Mouse (Mus musculus) hindbrain, embryonic 16.5 days (tissue): Measurements from ENCODE around the gene Snrpb2. TPM values are rescaled to one million over a fixed set of nuclear protein-coding genes. Genes with fewer than 3 reads are reported as not detected.
A peak's percentile ranks its signal among the peaks of the same experiment; 100 is the strongest.

Source experiments
- ATAC-seq: fragments of 200-750 bp; cut with Nextera tagmentation; 2 replicates; pipeline ENCODE4 v1.8.0; 2017; ENCODE audit warnings: moderate TSS enrichment, moderate library complexity
- H3K27ac ChIP-seq: fragments of 300-500 bp; sonication (generic); 2 replicates; pipeline ENCODE4 v1.5.1; 2014; ENCODE audit warnings: low read depth, mild to moderate bottlenecking, control low read depth, low read length, moderate library complexity
- H3K27me3 ChIP-seq: fragments of 300-500 bp; sonication (generic); replicated peaks from 2 replicates; pipeline ENCODE4 v1.6.1; 2014; ENCODE audit warnings: low read length; ENCODE audit not compliant: control insufficient read depth, insufficient read depth
- H3K36me3 ChIP-seq: fragments of 300-500 bp; sonication (generic); 2 replicates; pipeline ENCODE4 v1.6.1; 2014; ENCODE audit warnings: mild to moderate bottlenecking, low read length, moderate library complexity, mixed read lengths; ENCODE audit not compliant: control insufficient read depth, insufficient read depth
- H3K4me1 ChIP-seq: fragments of 300-500 bp; sonication (generic); 2 replicates; pipeline ENCODE4 v1.6.1; 2014; ENCODE audit warnings: low read depth, low read length; ENCODE audit not compliant: control insufficient read depth, insufficient read depth
- H3K4me2 ChIP-seq: fragments of 300-500 bp; sonication (generic); 2 replicates; pipeline ENCODE4 v1.6.1; 2014; ENCODE audit warnings: mild to moderate bottlenecking, low read length, control low read depth, moderate library complexity
- H3K4me3 ChIP-seq: fragments of 300-500 bp; sonication (generic); 2 replicates; pipeline ENCODE4 v1.5.1; 2014; ENCODE audit warnings: mild to moderate bottlenecking, low read length, control low read depth, moderate library complexity
- H3K9ac ChIP-seq: fragments of 300-500 bp; sonication (generic); 2 replicates; pipeline ENCODE4 v1.6.1; 2014; ENCODE audit warnings: low read depth, mild to moderate bottlenecking, control low read depth, low read length, moderate library complexity
- H3K9me3 ChIP-seq: fragments of 300-500 bp; sonication (generic); 2 replicates; pipeline ENCODE4 v1.6.1; 2014; ENCODE audit warnings: mild to moderate bottlenecking, low read length, moderate library complexity; ENCODE audit not compliant: control insufficient read depth
- WGBS: fragments of 180-500 bp; shearing (Covaris S2); extraction: QIAGEN DNeasy Blood & Tissue Kit; methylation state at CpG from one replicate; pipeline ENCODE4 v1.1.7; 2014; 5-methylcytosine and 5-hydroxymethylcytosine counted together
- polyA plus RNA-seq: library from polyadenylated mRNA; unstranded; fragments of >200 nt; fragmentation: Nextera tagmentation; extraction: Ambion mirVana; gene quantifications from 2 replicates; pipeline ENCODE4 v1.2.1, GENCODE M21; 2015

The Snrpb2 gene
- polyA plus RNA-seq: 38.6 and 42.0 TPM in 2 replicates

GRCm38 (mm10) chr2:143062812-143063792 is at the start of gene Snrpb2:
TSS of gene Snrpb2 (plus strand) at chr2:143063039.
- Histone ChIP-seq H3K9me3 (no peaks in the 10 kb centered on the region), H3K36me3 (peaks cover 19% of the 10 kb centered on the region; the same call in 1 of the 2 replicates), H3K9ac (peak within 1 kb of the TSS; percentile 86), H3K27me3 (no peaks in the 10 kb centered on the region), H3K4me3 (peak within 1 kb of the TSS; percentile 92), H3K27ac (peak within 1 kb of the TSS; percentile 66), H3K4me1 (peaks cover 4% of the 10 kb centered on the region), H3K4me2 (peak within 1 kb of the TSS; percentile 88)
- ATAC-seq: peak; percentile 96
- 1% methylated on average over 55 of the region's 55 CpGs for WGBS

DNA sequence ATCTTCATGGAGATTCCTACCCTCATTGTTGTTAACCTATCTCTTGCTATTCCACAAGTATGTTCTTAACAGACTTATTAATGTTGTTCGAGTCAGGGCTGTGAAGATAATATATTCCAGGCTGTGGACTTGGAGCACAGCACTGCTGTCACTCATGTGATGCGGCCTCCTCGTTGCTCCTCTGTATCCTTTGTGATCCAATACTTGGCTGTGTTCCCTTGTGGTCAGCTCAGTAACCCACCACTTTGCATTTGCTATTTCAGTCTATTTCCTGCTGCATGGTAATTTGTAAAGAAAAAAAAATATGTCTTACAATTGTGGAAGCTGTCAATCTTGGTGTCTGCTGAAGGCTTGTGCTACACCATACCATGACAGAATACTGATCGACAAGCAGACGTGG is 49.8 kb upstream of the Snrpb2 start:
- no peak for ATAC-seq
- Histone ChIP-seq H3K9me3 (no peaks in the 10 kb centered on the region), H3K27me3 (no peaks in the 10 kb centered on the region), H3K4me1 (no peaks in the 10 kb centered on the region), H3K4me3 (no peak overlapping the region), H3K36me3 (no peaks in the 10 kb centered on the region), H3K4me2 (no peak overlapping the region), H3K9ac (no peak overlapping the region), H3K27ac (no peak overlapping the region)
- 59% methylated on average over 5 of the region's 5 CpGs for WGBS

GRCm38 (mm10) chr2:143018084-143018483 is 44.8 kb upstream of the Snrpb2 start:
- Histone ChIP-seq H3K4me2 (no peak overlapping the region), H3K4me3 (no peak overlapping the region), H3K36me3 (no peaks in the 10 kb centered on the region), H3K9ac (no peak overlapping the region), H3K27ac (no peak overlapping the region), H3K9me3 (no peaks in the 10 kb centered on the region), H3K27me3 (no peaks in the 10 kb centered on the region), H3K4me1 (no peaks in the 10 kb centered on the region; the same call in 1 of the 2 replicates)
- WGBS: 96% methylated on average over 8 of the region's 8 CpGs
- no peak for ATAC-seq

- ATAC-seq: no peak
Observed at GRCm38 (mm10) chr2:143018591-143019130, 44.2 kb upstream of the Snrpb2 start.

GRCm38 (mm10) chr2:143019727-143020126 is 43.1 kb upstream of the Snrpb2 start:
- Histone ChIP-seq H3K36me3 (no peaks in the 10 kb centered on the region), H3K27ac (no peak overlapping the region), H3K4me2 (no peak overlapping the region), H3K9ac (no peak overlapping the region), H3K9me3 (no peaks in the 10 kb centered on the region), H3K4me1 (no peaks in the 10 kb centered on the region; the same call in 1 of the 2 replicates), H3K4me3 (no peak overlapping the region), H3K27me3 (no peaks in the 10 kb centered on the region)
- 42% methylated on average over 2 of the region's 2 CpGs for WGBS
- ATAC-seq: no peak

More at GRCm38 (mm10) chr2:143018591-143019130, 44.2 kb upstream of the Snrpb2 start:
- Histone ChIP-seq H3K36me3 (no peaks in the 10 kb centered on the region), H3K27me3 (no peaks in the 10 kb centered on the region), H3K4me1 (no peaks in the 10 kb centered on the region; the same call in 1 of the 2 replicates), H3K9ac (no peak overlapping the region), H3K27ac (no peak overlapping the region), H3K9me3 (no peaks in the 10 kb centered on the region), H3K4me3 (no peak overlapping the region), H3K4me2 (no peak overlapping the region)
- WGBS: 46% methylated on average over 5 of the region's 5 CpGs

DNA sequence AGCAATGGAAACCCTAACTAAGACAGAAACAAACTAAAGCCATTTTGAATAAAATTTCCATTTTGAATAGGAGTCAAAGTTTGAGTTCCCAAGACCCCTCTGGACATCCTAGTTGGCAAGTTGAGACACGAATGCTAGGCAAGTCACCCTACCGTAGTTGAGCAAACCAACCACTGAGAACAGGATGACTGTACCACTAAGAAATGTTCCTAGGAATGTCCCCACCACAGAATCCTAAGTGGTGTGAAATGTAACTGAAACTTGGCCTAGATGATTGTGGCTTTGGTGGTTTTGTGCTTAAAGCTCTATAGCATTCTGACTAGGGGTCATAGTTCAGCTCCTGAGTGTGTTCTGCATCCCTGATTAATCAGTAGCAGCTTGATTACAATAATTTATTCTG is 39.5 kb upstream of the Snrpb2 start:
- 92% methylated on average over 2 of the region's 2 CpGs for WGBS

DNA sequence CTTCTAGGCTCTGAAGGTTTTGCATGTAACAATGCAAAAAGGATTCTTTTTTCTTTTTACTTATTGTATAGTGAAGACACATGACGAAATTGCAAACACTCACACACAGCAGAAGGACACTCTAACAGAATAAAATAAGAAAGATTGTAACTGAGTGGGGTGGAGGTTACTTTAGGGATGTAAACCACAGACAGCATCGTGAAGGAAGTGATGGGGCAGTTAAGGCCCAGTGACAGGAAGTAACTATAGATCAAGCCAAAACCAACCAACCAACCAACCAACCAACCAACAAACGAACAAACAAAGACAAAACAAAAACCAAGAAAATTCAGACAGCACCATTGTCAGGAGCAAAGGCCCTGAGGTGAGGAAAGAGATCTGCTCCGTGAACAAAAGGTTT is 38.6 kb upstream of the Snrpb2 start:
- H3K27me3 ChIP-seq: no peaks in the 10 kb centered on the region
- H3K9me3 ChIP-seq: no peaks in the 10 kb centered on the region
- no peak overlapping the region for H3K4me3 ChIP-seq
- no peaks in the 10 kb centered on the region for H3K36me3 ChIP-seq
- ATAC-seq: no peak
- 84% methylated on average over 4 of the region's 4 CpGs for WGBS
- no peak overlapping the region for H3K9ac ChIP-seq
- no peak overlapping the region for H3K27ac ChIP-seq
- no peak overlapping the region for H3K4me2 ChIP-seq
- no peaks in the 10 kb centered on the region; the same call in 1 of the 2 replicates for H3K4me1 ChIP-seq

More for the DNA sequence above, 39.5 kb upstream of the Snrpb2 start:
- Histone ChIP-seq H3K9ac (no peak overlapping the region), H3K4me1 (no peaks in the 10 kb centered on the region; the same call in 1 of the 2 replicates), H3K27ac (no peak overlapping the region), H3K9me3 (no peaks in the 10 kb centered on the region), H3K4me3 (no peak overlapping the region), H3K36me3 (no peaks in the 10 kb centered on the region), H3K4me2 (no peak overlapping the region), H3K27me3 (no peaks in the 10 kb centered on the region)
- ATAC-seq: no peak

GRCm38 (mm10) chr2:143031283-143031682 is 31.6 kb upstream of the Snrpb2 start:
- Histone ChIP-seq H3K27me3 (no peaks in the 10 kb centered on the region), H3K4me2 (no peak overlapping the region), H3K9me3 (no peaks in the 10 kb centered on the region), H3K4me1 (peaks cover 4% of the 10 kb centered on the region; the same call in 1 of the 2 replicates), H3K9ac (no peak overlapping the region), H3K36me3 (no peaks in the 10 kb centered on the region), H3K27ac (no peak overlapping the region), H3K4me3 (no peak overlapping the region)
- 73% methylated on average over 1 of the region's 1 CpGs for WGBS
- ATAC-seq: no peak
